Mouse (Mus musculus) gastrocnemius, adult 18-20 months (tissue): ENCODE data around the gene Ubxn7. TPM values are rescaled to one million over a fixed set of nuclear protein-coding genes. Genes with fewer than 3 reads are reported as not detected.

Experiments used
- DNase-seq: peaks from one replicate; pipeline ENCODE4 v3.0.0; 2021; ENCODE audit warnings: low spot score
- total RNA-seq, 2 experiments: library from RNA; stranded (reverse); gene quantifications; 2 replicates each; pipeline ENCODE4 v1.2.3; 2021

Gene Ubxn7
- total RNA-seq, 2 experiments from 2014 or later: 13.0 to 15.3 TPM

- no peak for DNase-seq
Measured at GRCm38 (mm10) chr16:32379575-32379974, 47.5 kb downstream of the Ubxn7 start.

GRCm38 (mm10) chr16:32382901-32383300, 50.8 kb downstream of the Ubxn7 start:
- peak; percentile 36 for DNase-seq

GRCm38 (mm10) chr16:32384885-32385284, 52.8 kb downstream of the Ubxn7 start:
- DNase-seq: no peak

- DNase-seq: no peak
Measured at GRCm38 (mm10) chr16:32386826-32387225, 54.8 kb downstream of the Ubxn7 start.

GRCm38 (mm10) chr16:32389049-32389448, 57.0 kb downstream of the Ubxn7 start:
- DNase-seq: no peak

GRCm38 (mm10) chr16:32389841-32390240, 57.8 kb downstream of the Ubxn7 start:
- DNase-seq: no peak

GRCm38 (mm10) chr16:32390882-32391281, 58.8 kb downstream of the Ubxn7 start:
- no peak for DNase-seq

GRCm38 (mm10) chr16:32395679-32396540, 63.9 kb downstream of the Ubxn7 start:
- no peak for DNase-seq

GRCm38 (mm10) chr16:32396541-32396835, 64.4 kb downstream of the Ubxn7 start:
- DNase-seq: no peak

- DNase-seq: no peak
Measured at GRCm38 (mm10) chr16:32398206-32398605, 66.1 kb downstream of the Ubxn7 start.

GRCm38 (mm10) chr16:32400267-32400666, 68.2 kb downstream of the Ubxn7 start, which contains the start of gene Tm4sf19:
TSS of gene Tm4sf19 (plus strand) at chr16:32400506.
- no peak for DNase-seq

- DNase-seq: no peak
Measured at GRCm38 (mm10) chr16:32401335-32401965, 69.4 kb downstream of the Ubxn7 start.

GRCm38 (mm10) chr16:32402818-32403217, 70.8 kb downstream of the Ubxn7 start:
- DNase-seq: no peak

GRCm38 (mm10) chr16:32405716-32406115, 73.7 kb downstream of the Ubxn7 start:
- DNase-seq: no peak

GRCm38 (mm10) chr16:32406671-32407070, 74.6 kb downstream of the Ubxn7 start:
- no peak for DNase-seq

- no peak for DNase-seq
Measured at GRCm38 (mm10) chr16:32407730-32408129, 75.7 kb downstream of the Ubxn7 start.

- no peak for DNase-seq
Measured at GRCm38 (mm10) chr16:32417457-32417856, 85.4 kb downstream of the Ubxn7 start.

- peak; percentile 95 for DNase-seq
Measured at GRCm38 (mm10) chr16:32419517-32420483, 87.7 kb downstream of the Ubxn7 start, which contains the start of gene Tctex1d2. TSS of gene Tctex1d2 (plus strand) at chr16:32419702.

GRCm38 (mm10) chr16:32427506-32427905, 95.4 kb downstream of the Ubxn7 start:
- no peak for DNase-seq

GRCm38 (mm10) chr16:32430474-32431046, 98.5 kb downstream of the Ubxn7 start, which contains the start of gene Pcyt1a:
TSS of gene Pcyt1a (plus strand) at chr16:32430921.
- peak; percentile 88 for DNase-seq

GRCm38 (mm10) chr16:32431047-32431591, 99.1 kb downstream of the Ubxn7 start:
- DNase-seq: no peak
